Mouse (Mus musculus) testis, adult 2 months (tissue): ENCODE results near the gene Fam234b.

Experiments
- CTCF ChIP-seq: fragments of 200-500 bp; IDR thresholded peaks from 2 replicates; pipeline ENCODE4 v1.5.1; 2012; ENCODE audit warnings: low read depth, mild to moderate bottlenecking, inconsistent platforms, low read length, moderate library complexity; ENCODE audit not compliant: control insufficient read depth, insufficient read depth, insufficient replicate concordance
- POLR2A ChIP-seq: fragments of 200-500 bp; IDR thresholded peaks from 2 replicates; pipeline ENCODE4 v1.6.1; 2012; ENCODE audit warnings: low read depth, mild to moderate bottlenecking, inconsistent platforms, low read length, moderate library complexity; ENCODE audit not compliant: control insufficient read depth

DNA sequence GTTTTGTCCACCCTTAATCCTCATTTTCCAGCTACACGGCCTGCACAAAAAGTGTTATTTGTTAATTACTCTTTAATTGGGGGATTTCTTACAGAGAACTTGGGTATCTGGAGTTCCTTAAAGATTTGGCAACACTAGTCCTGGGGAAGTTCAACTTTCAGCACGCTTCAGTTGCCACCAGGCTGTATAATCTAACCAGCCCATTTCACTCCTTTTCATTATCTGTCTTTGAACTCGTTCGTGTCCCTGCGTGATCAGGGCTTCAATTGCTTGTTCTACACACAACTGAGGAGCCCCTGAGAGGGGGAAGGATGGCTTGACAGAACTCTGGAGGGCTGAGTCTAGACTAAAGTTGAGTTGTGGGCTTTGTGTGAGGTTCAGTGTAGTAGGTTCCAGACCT is 31.1 kb upstream of the Fam234b start:
- no peak for TF ChIP-seq CTCF
- TF ChIP-seq POLR2A = no peak
